Mouse (Mus musculus) lung, postnatal 0 days (tissue): ENCODE data around the gene Csdc2.

Experiments
- CTCF ChIP-seq: IDR thresholded peaks from 2 replicates; pipeline ENCODE4 v1.5.1; 2016; ENCODE audit warnings: antibody characterized with exemption, mild to moderate bottlenecking
- EP300 ChIP-seq: IDR thresholded peaks from 2 replicates; pipeline ENCODE4 v1.6.1; 2016; ENCODE audit warnings: antibody characterized with exemption, mild to moderate bottlenecking, control low read depth

DNA sequence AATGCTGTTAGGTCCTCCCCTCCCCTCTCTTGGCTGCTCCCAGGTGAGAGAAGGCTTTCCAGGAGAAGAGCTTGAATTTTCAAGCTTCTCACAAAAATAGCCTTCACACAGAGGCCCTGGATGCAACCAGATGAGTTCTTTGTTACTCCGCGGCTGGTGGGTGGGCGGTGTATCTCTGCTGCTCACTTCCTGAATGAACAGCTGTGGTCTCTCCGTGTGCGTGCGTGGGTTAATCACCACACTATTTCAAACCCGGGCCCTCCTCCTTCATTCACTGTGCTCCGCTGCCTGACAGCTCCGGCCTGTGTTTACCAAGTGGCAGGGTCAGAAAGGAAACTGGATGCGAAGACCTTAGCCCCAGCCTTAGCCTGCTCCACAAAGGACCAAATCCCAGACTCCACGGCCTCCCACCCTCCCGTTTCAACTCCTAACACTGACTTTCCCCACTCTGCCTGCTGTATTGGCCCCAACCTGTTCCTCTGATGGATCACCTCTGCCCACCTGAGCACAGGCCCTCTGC is 3.5 kb upstream of the Csdc2 start:
- TF ChIP-seq CTCF (no peak), EP300 (no peak)
